32 mouse cellular contexts compared by ENCODE assay signal in the genomic region with DNA sequence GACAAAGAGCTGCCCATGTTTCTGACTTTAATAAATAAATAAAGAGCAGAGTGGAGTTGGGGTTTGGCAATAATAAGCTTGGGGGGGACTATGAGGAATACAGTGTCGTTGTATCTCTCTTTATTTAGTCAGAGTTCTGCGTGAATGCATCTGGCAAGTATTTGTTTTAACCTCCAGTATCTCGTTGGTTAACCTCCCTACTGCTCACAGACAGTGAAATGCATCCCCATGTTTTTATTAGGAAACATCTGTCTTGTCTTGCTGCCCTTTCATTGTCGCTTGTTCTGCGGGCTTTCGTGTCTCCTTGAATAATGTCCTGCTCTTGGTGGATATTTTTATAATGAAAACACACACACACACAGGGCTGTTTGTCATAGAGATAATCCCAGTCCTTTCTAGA.
"Had no signal": no experiment of that assay in that cellular context is flagged by ENCODE, and none has a peak within 500 bp of the region (broad histone marks: within the 10 kb centered on the region; RNA-seq: fewer than 3 reads in every experiment).

No protein-coding gene starts in this region.

- DNase-seq: heart, adult 2 months; heart, postnatal 10 days; heart, postnatal 14 days; heart, postnatal 36 days; heart, postnatal 4 days; kidney, adult 11 months; kidney, adult 18-20 months; kidney, adult 2 months; kidney, adult 8-10 months; kidney, adult 9 months; kidney, postnatal 10 days; kidney, postnatal 4 days; layer of hippocampus, adult 9-11 months; layer of hippocampus, postnatal 36 days had no signal

- H3K4me3 ChIP-seq: heart, adult 2 months; heart, embryonic 10.5 days; heart, embryonic 12.5 days; heart, embryonic 13.5 days; heart, embryonic 15.5 days; hindbrain, embryonic 10.5 days; hindbrain, embryonic 12.5 days; hindbrain, embryonic 13.5 days; hindbrain, embryonic 15.5 days; intestine, embryonic 15.5 days; layer of hippocampus, adult 2 months; left cerebral cortex, adult 2 months had no signal

- H3K27ac ChIP-seq: heart, adult 2 months; heart, embryonic 10.5 days; heart, embryonic 13.5 days; heart, embryonic 15.5 days; hindbrain, embryonic 10.5 days; hindbrain, embryonic 12.5 days; hindbrain, embryonic 13.5 days; hindbrain, embryonic 14.5 days; hindbrain, embryonic 15.5 days; hindbrain, postnatal 0 days; intestine, embryonic 15.5 days; layer of hippocampus, adult 2 months; left cerebral cortex, adult 2 months had no signal

- ATAC-seq: hindbrain, embryonic 16.5 days; hindbrain, postnatal 0 days; inflammation-experienced regulatory T-cells, adult 6 months; intestine, embryonic 15.5 days; intestine, embryonic 16.5 days; intestine, postnatal 0 days had no signal

- H3K4me1 ChIP-seq: heart, embryonic 10.5 days; heart, embryonic 12.5 days; heart, embryonic 13.5 days; heart, embryonic 15.5 days; hindbrain, embryonic 10.5 days; hindbrain, embryonic 12.5 days; hindbrain, embryonic 13.5 days; hindbrain, embryonic 15.5 days; intestine, embryonic 15.5 days had no signal

- H3K27me3 ChIP-seq: heart, embryonic 12.5 days; heart, embryonic 13.5 days; heart, embryonic 15.5 days; hindbrain, embryonic 12.5 days; hindbrain, embryonic 13.5 days; hindbrain, embryonic 15.5 days; intestine, embryonic 15.5 days had no signal

- H3K9me3 ChIP-seq: heart, embryonic 10.5 days; heart, embryonic 12.5 days; heart, embryonic 13.5 days; heart, embryonic 15.5 days; hindbrain, embryonic 10.5 days; hindbrain, embryonic 12.5 days; hindbrain, embryonic 13.5 days; hindbrain, embryonic 15.5 days; intestine, embryonic 15.5 days had no signal

- H3K36me3 ChIP-seq: heart, embryonic 10.5 days; heart, embryonic 12.5 days; heart, embryonic 13.5 days; heart, embryonic 15.5 days; hindbrain, embryonic 10.5 days; hindbrain, embryonic 12.5 days; hindbrain, embryonic 13.5 days; hindbrain, embryonic 15.5 days; intestine, embryonic 15.5 days had no signal

- H3K4me2 ChIP-seq: heart, embryonic 11.5 days; heart, embryonic 12.5 days; heart, embryonic 13.5 days; heart, embryonic 15.5 days; hindbrain, embryonic 12.5 days; hindbrain, embryonic 13.5 days; hindbrain, embryonic 14.5 days; hindbrain, embryonic 15.5 days; intestine, embryonic 15.5 days had no signal

- H3K9ac ChIP-seq: heart, embryonic 12.5 days; heart, embryonic 13.5 days; heart, embryonic 15.5 days; hindbrain, embryonic 12.5 days; hindbrain, embryonic 13.5 days; hindbrain, embryonic 14.5 days; hindbrain, embryonic 15.5 days; intestine, embryonic 15.5 days had no signal
